Mouse (Mus musculus) kidney, embryonic 15.5 days (tissue): ENCODE data around the gene Disp1. TPM values are rescaled to one million over a fixed set of nuclear protein-coding genes. Genes with fewer than 3 reads are reported as not detected.

Experiments used
- ATAC-seq: fragments of 200-750 bp; cut with Nextera tagmentation; replicated peaks from 2 replicates; pipeline ENCODE4 v1.8.0; 2017; ENCODE audit warnings: moderate TSS enrichment; ENCODE audit not compliant: low FRiP score
- H3K27ac ChIP-seq: fragments of 300-500 bp; sonication (generic); 2 replicates; pipeline ENCODE4 v1.5.1; 2015; ENCODE audit warnings: mild to moderate bottlenecking, inconsistent platforms
- H3K27me3 ChIP-seq: fragments of 300-500 bp; sonication (generic); 2 replicates; pipeline ENCODE4 v1.6.1; 2015; ENCODE audit warnings: inconsistent platforms
- H3K36me3 ChIP-seq: fragments of 300-500 bp; sonication (generic); 2 replicates; pipeline ENCODE4 v1.6.1; 2015; ENCODE audit warnings: inconsistent platforms
- H3K4me1 ChIP-seq: fragments of 300-500 bp; sonication (generic); 2 replicates; pipeline ENCODE4 v1.6.1; 2015; ENCODE audit warnings: inconsistent platforms
- H3K4me2 ChIP-seq: fragments of 300-500 bp; sonication (generic); 2 replicates; pipeline ENCODE4 v1.6.1; 2015; ENCODE audit warnings: moderate library complexity, mild to moderate bottlenecking, inconsistent platforms
- H3K4me3 ChIP-seq: fragments of 300-500 bp; sonication (generic); replicated peaks from 2 replicates; pipeline ENCODE4 v1.5.1; 2015; ENCODE audit warnings: mild to moderate bottlenecking, inconsistent platforms
- H3K9ac ChIP-seq: fragments of 300-500 bp; sonication (generic); 2 replicates; pipeline ENCODE4 v1.6.1; 2015; ENCODE audit warnings: mild to moderate bottlenecking, inconsistent platforms
- H3K9me3 ChIP-seq: fragments of 300-500 bp; sonication (generic); replicated peaks from 2 replicates; pipeline ENCODE4 v1.6.1; 2016; ENCODE audit warnings: inconsistent platforms
- WGBS: fragments of 180-500 bp; shearing (Covaris S2); methylation state at CpG from one replicate; pipeline ENCODE4 v1.1.7; 2015; ENCODE audit warnings: mixed read lengths; 5-methylcytosine and 5-hydroxymethylcytosine counted together
- polyA plus RNA-seq: library from polyadenylated mRNA; unstranded; fragments of >200 nt; fragmentation: Nextera tagmentation; extraction: Ambion mirVana; gene quantifications from 2 replicates; pipeline ENCODE4 v1.2.1, GENCODE M21; 2015

The Disp1 gene
- polyA plus RNA-seq, 1 experiment from 2014 or later = 15.3 TPM

- no peak overlapping the region for H3K4me2 ChIP-seq
- H3K9me3 ChIP-seq = no peaks in the 10 kb centered on the region
- no peak overlapping the region for H3K27ac ChIP-seq
- H3K9ac ChIP-seq = no peak overlapping the region
- H3K4me1 ChIP-seq = peaks cover 14% of the 10 kb centered on the region; the same call in 1 of the 2 replicates
- ATAC-seq = no peak
- no peak overlapping the region for H3K4me3 ChIP-seq
- WGBS = 58% methylated on average over 2 of the region's 2 CpGs
- no peaks in the 10 kb centered on the region for H3K36me3 ChIP-seq
- H3K27me3 ChIP-seq = no peaks in the 10 kb centered on the region
Observed at GRCm38 (mm10) chr1:183180301-183181029, 40.9 kb downstream of the Disp1 start.

DNA sequence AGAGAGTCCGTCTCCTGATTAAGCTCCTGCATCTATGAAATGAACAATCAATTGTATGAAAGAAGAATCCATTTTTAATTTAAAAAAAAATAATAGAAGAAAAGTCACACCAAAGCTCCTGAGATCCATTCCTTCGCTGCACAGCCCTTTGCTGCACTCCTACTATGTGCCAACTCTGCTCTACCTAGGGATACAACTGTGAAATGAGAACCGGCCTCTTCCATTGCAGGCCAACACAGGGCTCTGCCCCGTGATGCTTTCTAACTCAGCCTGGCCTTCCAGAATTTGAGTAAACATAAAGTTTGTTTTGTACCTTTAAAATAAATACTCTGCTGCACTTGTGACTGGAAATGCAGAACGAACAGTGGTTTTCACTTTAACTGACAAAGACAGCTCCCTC lies 42.0 kb downstream of the Disp1 start:
- Histone ChIP-seq H3K36me3 (no peaks in the 10 kb centered on the region), H3K9me3 (no peaks in the 10 kb centered on the region), H3K4me2 (no peak overlapping the region), H3K27me3 (no peaks in the 10 kb centered on the region), H3K4me3 (no peak overlapping the region), H3K4me1 (peaks cover 12% of the 10 kb centered on the region; the same call in 1 of the 2 replicates), H3K9ac (no peak overlapping the region), H3K27ac (no peak overlapping the region)
- no peak for ATAC-seq
- WGBS = 86% methylated on average over 5 of the region's 5 CpGs

- ATAC-seq = 0 out of 2 replicates have a peak, but pooled peaks have one; percentile 18
- peaks cover 1% of the 10 kb centered on the region; the same call in 1 of the 2 replicates for H3K4me1 ChIP-seq
- no peaks in the 10 kb centered on the region for H3K36me3 ChIP-seq
- no peak overlapping the region for H3K27ac ChIP-seq
- no peak overlapping the region for H3K9ac ChIP-seq
- no peak overlapping the region for H3K4me2 ChIP-seq
- H3K4me3 ChIP-seq = no peak overlapping the region
- whole genome bisulfite sequencing = 83% methylated on average over 8 of the region's 8 CpGs
- no peaks in the 10 kb centered on the region for H3K27me3 ChIP-seq
- no peaks in the 10 kb centered on the region for H3K9me3 ChIP-seq
Observed at GRCm38 (mm10) chr1:183175236-183175635, 46.1 kb downstream of the Disp1 start.

DNA sequence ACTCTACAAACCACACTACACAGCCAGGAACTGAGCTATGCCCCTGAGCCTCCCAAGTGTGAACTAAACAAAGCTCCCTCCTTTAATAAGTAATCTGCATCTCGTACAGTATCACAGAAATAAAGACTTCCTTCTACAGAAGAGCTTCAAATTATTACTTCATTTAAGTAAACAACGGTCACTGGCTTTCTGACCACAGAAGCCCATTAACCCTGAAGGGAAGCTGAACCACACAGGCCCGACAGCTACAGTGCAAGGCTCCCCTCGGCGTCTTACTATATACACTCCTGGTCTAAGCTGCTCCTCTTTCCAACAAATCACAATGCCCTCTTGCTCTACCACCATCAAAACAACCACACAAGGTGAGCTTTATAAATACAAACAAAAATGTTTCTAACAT lies 50.2 kb downstream of the Disp1 start:
- 59% methylated on average over 5 of the region's 5 CpGs for WGBS
- Histone ChIP-seq H3K4me2 (no peak overlapping the region), H3K4me3 (no peak overlapping the region), H3K36me3 (peaks cover 6% of the 10 kb centered on the region; the same call in 1 of the 2 replicates), H3K27ac (no peak overlapping the region), H3K27me3 (no peaks in the 10 kb centered on the region), H3K4me1 (peaks cover 21% of the 10 kb centered on the region), H3K9ac (no peak overlapping the region), H3K9me3 (no peaks in the 10 kb centered on the region)
- ATAC-seq = no peak

DNA sequence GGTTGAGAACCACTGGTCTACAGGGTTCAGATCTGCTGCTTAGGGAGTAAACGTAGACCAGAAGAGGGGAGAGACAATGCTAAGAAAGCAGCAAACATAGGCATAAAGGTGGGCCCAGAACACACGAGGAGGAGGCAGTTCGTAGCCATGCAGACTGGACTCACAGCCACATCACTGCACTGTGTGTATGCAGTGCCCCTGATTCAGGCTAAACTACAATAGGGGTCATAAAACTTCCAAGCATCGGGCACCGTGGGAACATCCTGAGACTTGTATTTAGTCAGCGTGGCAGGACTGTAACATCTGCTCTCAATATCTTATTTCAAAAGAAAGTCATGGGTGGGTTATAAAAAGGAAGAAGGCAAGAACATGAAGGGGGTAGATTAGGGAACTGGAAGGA lies 52.9 kb downstream of the Disp1 start:
- peaks cover 13% of the 10 kb centered on the region; the same call in 1 of the 2 replicates for H3K36me3 ChIP-seq
- H3K9ac ChIP-seq = no peak overlapping the region
- peak overlapping the region; percentile 73 for H3K27ac ChIP-seq
- no peak overlapping the region for H3K4me3 ChIP-seq
- WGBS = 32% methylated on average over 6 of the region's 6 CpGs
- no peaks in the 10 kb centered on the region for H3K9me3 ChIP-seq
- peaks cover 37% of the 10 kb centered on the region for H3K4me1 ChIP-seq
- no peak overlapping the region for H3K4me2 ChIP-seq
- peak; percentile 73 for ATAC-seq
- no peaks in the 10 kb centered on the region for H3K27me3 ChIP-seq

GRCm38 (mm10) chr1:183167776-183168175 lies 53.5 kb downstream of the Disp1 start:
- Histone ChIP-seq H3K9me3 (no peaks in the 10 kb centered on the region), H3K4me3 (no peak overlapping the region), H3K36me3 (peaks cover 13% of the 10 kb centered on the region; the same call in 1 of the 2 replicates), H3K4me2 (no peak overlapping the region), H3K27ac (peak overlapping the region; percentile 73), H3K4me1 (peaks cover 41% of the 10 kb centered on the region), H3K27me3 (no peaks in the 10 kb centered on the region), H3K9ac (no peak overlapping the region)
- no peak for ATAC-seq
- 62% methylated on average over 12 of the region's 12 CpGs for WGBS

GRCm38 (mm10) chr1:183166700-183167099 lies 54.6 kb downstream of the Disp1 start:
- Histone ChIP-seq H3K27ac (no peak overlapping the region), H3K9me3 (no peaks in the 10 kb centered on the region), H3K4me1 (peaks cover 42% of the 10 kb centered on the region), H3K4me3 (no peak overlapping the region), H3K4me2 (no peak overlapping the region), H3K36me3 (peaks cover 13% of the 10 kb centered on the region; the same call in 1 of the 2 replicates), H3K27me3 (no peaks in the 10 kb centered on the region), H3K9ac (no peak overlapping the region)
- no peak for ATAC-seq
- WGBS = 79% methylated on average over 5 of the region's 5 CpGs

DNA sequence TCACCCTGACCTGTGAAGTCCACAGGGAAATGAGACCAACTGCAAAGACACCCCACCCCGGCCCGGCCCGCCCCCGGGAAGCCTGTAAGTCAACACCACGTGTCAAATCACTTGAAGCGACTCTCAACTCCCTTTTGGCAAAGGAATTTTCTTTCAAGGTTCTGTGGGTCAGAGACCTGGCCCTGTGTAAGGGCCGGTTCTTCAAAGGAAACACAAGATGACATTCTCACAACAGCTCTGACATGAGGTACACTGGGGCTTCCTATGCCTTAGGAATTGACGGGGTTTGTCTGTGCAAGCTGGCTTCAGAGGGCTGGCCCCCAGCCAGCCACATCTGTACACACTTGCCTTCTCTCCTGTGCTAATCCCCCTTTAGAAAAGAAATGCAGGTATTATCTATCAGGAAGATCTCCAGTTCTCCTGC lies 56.7 kb downstream of the Disp1 start:
- H3K36me3 ChIP-seq = peaks cover 13% of the 10 kb centered on the region; the same call in 1 of the 2 replicates
- WGBS = 6% methylated on average over 8 of the region's 8 CpGs
- H3K27me3 ChIP-seq = no peaks in the 10 kb centered on the region
- H3K27ac ChIP-seq = peak overlapping the region; percentile 47
- H3K9ac ChIP-seq = no peak overlapping the region
- H3K4me2 ChIP-seq = no peak overlapping the region
- H3K4me1 ChIP-seq = peaks cover 39% of the 10 kb centered on the region
- no peak overlapping the region for H3K4me3 ChIP-seq
- H3K9me3 ChIP-seq = no peaks in the 10 kb centered on the region
- peak; percentile 79 for ATAC-seq

DNA sequence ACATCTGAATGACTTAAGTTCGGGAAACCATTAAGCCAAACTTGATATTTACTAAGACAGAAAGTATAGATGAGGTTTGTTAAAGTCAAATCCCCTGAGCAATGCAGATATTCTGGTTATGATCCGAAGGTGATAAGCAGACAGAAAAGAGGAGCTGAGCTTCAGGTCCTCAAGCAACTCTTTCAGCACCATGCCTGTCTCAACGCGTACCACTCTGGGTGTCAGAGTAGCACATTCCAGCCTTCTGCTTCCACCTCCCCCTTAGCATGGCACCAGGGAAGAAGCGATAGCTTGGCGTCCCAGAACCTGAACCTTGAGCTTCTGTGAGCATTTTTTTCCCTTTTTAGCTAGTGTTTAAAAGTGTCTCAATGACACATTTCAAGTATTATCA lies 57.1 kb downstream of the Disp1 start:
- Histone ChIP-seq H3K9ac (no peak overlapping the region), H3K4me2 (no peak overlapping the region), H3K27ac (peak overlapping the region; percentile 9), H3K4me3 (no peak overlapping the region), H3K27me3 (no peaks in the 10 kb centered on the region), H3K9me3 (no peaks in the 10 kb centered on the region), H3K4me1 (peaks cover 35% of the 10 kb centered on the region), H3K36me3 (peaks cover 13% of the 10 kb centered on the region; the same call in 1 of the 2 replicates)
- 36% methylated on average over 6 of the region's 6 CpGs for WGBS
- no peak for ATAC-seq

DNA sequence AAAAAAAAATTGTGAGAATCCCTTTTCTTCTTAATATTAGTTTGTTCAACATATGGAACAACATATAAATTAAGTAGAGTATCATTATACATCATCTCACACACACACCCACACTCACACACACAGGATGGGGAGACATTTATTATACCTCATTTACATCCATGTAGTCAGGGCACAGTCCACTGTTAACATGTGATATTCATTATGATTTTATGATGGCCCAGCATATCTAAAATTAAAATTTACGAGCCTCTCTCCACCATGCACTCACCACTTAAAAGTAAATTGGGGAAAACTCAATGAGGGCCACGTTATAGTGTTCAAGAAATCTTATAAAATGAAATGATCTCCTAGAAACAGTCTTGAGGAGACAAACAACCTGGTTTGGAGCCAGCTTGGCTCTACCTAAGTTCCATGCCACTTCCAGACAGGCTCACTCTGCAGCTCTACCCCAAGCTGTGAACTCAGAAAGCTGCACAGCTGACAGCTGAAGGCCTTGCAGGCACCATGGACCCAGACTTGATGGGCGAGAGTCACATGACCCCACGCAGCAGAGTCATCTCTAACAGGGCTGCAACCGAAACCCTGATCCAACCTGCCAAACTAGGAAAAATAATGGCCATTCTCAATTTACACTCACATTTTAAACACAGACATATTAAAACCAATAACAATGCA lies 57.7 kb downstream of the Disp1 start:
- WGBS = 64% methylated on average over 5 of the region's 5 CpGs
- H3K27me3 ChIP-seq = no peaks in the 10 kb centered on the region
- no peak overlapping the region for H3K4me3 ChIP-seq
- peaks cover 13% of the 10 kb centered on the region; the same call in 1 of the 2 replicates for H3K36me3 ChIP-seq
- H3K4me2 ChIP-seq = no peak overlapping the region
- H3K9me3 ChIP-seq = no peaks in the 10 kb centered on the region
- ATAC-seq = no peak
- H3K9ac ChIP-seq = no peak overlapping the region
- H3K4me1 ChIP-seq = peaks cover 33% of the 10 kb centered on the region
- H3K27ac ChIP-seq = peak overlapping the region; percentile 9; the same call in 1 of the 2 replicates

DNA sequence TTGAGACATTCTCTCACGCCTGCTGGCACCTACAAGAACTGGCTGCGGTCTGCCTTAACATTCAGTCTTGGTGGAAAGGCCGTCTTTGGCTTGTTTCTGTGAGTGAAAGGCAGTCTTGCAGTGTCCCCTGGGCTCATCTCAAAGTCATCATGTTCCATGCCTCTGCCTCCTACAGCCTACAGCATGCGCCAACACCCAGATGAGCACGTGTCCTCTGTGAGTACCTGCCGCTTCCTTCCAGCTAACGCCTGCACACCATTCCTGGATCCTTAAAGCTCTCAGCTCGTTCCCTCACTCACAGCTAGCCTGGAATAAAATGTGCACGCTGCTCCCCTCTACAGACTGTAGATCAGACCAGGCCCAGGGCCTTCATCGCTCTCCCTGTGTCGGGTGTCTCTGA lies 60.3 kb downstream of the Disp1 start:
- 89% methylated on average over 11 of the region's 11 CpGs for WGBS
- Histone ChIP-seq H3K27me3 (no peaks in the 10 kb centered on the region), H3K36me3 (peaks cover 17% of the 10 kb centered on the region; the same call in 1 of the 2 replicates), H3K27ac (no peak overlapping the region), H3K9ac (no peak overlapping the region), H3K4me3 (no peak overlapping the region), H3K4me1 (peaks cover 21% of the 10 kb centered on the region), H3K4me2 (no peak overlapping the region), H3K9me3 (no peaks in the 10 kb centered on the region)
- ATAC-seq = no peak

DNA sequence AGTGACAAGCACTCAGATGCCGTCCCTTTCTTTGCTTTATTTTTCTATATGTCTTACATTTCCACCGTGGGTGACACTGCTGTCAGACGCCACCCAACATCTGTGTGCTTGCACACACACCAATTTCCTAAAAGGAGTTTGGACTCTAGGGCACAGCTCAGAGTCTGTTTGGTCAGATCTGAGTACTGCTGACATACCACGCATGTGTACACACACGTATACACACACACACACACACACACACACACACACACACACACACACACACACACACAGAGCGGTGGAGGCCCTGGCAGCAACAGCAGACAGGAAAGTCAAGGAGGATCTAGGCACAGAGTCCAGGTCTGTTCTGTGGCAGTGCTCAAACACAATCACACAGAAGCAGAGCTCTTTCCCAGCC lies 61.1 kb downstream of the Disp1 start:
- H3K4me3 ChIP-seq = no peak overlapping the region
- no peaks in the 10 kb centered on the region for H3K9me3 ChIP-seq
- H3K27me3 ChIP-seq = no peaks in the 10 kb centered on the region
- no peak overlapping the region for H3K27ac ChIP-seq
- 0 out of 2 replicates have a peak, but pooled peaks cover 10% of the 10 kb centered on the region for H3K36me3 ChIP-seq
- no peak for ATAC-seq
- no peak overlapping the region for H3K9ac ChIP-seq
- WGBS = 86% methylated on average over 6 of the region's 6 CpGs
- H3K4me1 ChIP-seq = peaks cover 29% of the 10 kb centered on the region
- no peak overlapping the region for H3K4me2 ChIP-seq
